25 mouse cellular contexts compared by ENCODE assay signal in genomic region chr6:114959012-114959398, GRCm38 (mm10). TPM values are rescaled to one million over a fixed set of nuclear protein-coding genes. Genes with fewer than 3 reads are reported as not detected.
DNase-seq lines count a peak whose midpoint lies in the region; ATAC-seq and TF ChIP-seq lines count a peak whose summit lies in the region.
"Had no signal": no experiment of that assay in that cellular context is flagged by ENCODE, and none has a peak within 500 bp of the region (broad histone marks: within the 10 kb centered on the region; RNA-seq: fewer than 3 reads in every experiment).

No protein-coding gene starts in this region.

- no peaks in the 10 kb centered on the region for H3K36me3 ChIP-seq in lung, embryonic 15.5 days
- no peaks in the 10 kb centered on the region for H3K36me3 ChIP-seq in lung, embryonic 16.5 days (ENCODE audit: control insufficient read depth, insufficient read depth, low read length)
- H3K36me3 ChIP-seq: embryonic facial prominence, embryonic 15.5 days; forebrain, embryonic 10.5 days; forebrain, embryonic 15.5 days; G1E; heart, embryonic 10.5 days; heart, embryonic 15.5 days had no signal

- H3K4me2 ChIP-seq in lung, embryonic 15.5 days: 0 out of 2 replicates have a peak overlapping the region, but pooled peaks have one; percentile 15
- no peak overlapping the region for H3K4me2 ChIP-seq in lung, embryonic 16.5 days (ENCODE audit: low read depth, low read length)
- H3K4me2 ChIP-seq: embryonic facial prominence, embryonic 15.5 days; forebrain, embryonic 15.5 days; heart, embryonic 15.5 days had no signal

- no peak for TF ChIP-seq CTCF in left cerebral cortex, adult 2 months (IDR thresholded peaks at IDR 0.05)
- TF ChIP-seq CTCF in lung, adult 2 months (IDR thresholded peaks at IDR 0.05; ENCODE audit: insufficient read depth, low read length): no peak

- H3K4me1 ChIP-seq in lung, embryonic 15.5 days: peaks cover 39% of the 10 kb centered on the region
- peaks cover 3% of the 10 kb centered on the region; the same call in 1 of the 2 replicates for H3K4me1 ChIP-seq in lung, adult 2 months (ENCODE audit: control insufficient read depth, insufficient read depth, low read length)
- H3K4me1 ChIP-seq in lung, embryonic 16.5 days (replicated peaks; ENCODE audit: control insufficient read depth, insufficient read depth, low read length): peaks cover 25% of the 10 kb centered on the region
- H3K4me1 ChIP-seq: forebrain, embryonic 15.5 days; heart, embryonic 10.5 days had no signal

- no peak for DNase-seq in left cerebral cortex, adult 2 months (ENCODE audit: extremely low spot score in 1 of 2, low spot score in 2 of 2)
- DNase-seq in left cerebral cortex, postnatal 4 days: no peak
- no peak for DNase-seq in lung, adult 2 months
- DNase-seq in lung, postnatal 36 days: peak; percentile 74
- DNase-seq in left cerebral cortex, adult 9 months (ENCODE audit: low spot score in 2 of 2): no peak
- DNase-seq: adrenal gland, postnatal 10 days; B cell, adult 2 months; cerebellum, adult 11 months; cerebellum, adult 8-10 months; cerebellum, postnatal 14 days; embryo, embryonic 11 days; gastrocnemius, postnatal 36 days; heart, adult 18-20 months; heart, postnatal 14 days had no signal

- ATAC-seq in lung, embryonic 15.5 days (ENCODE audit: borderline replicate concordance, extremely low read depth, low FRiP score, low TSS enrichment): 0 out of 2 replicates have a peak, but pooled peaks have one; percentile 10
- peak; percentile 78 for ATAC-seq in lung, embryonic 16.5 days (ENCODE audit: low read depth)
- ATAC-seq in granulocyte monocyte progenitor cell, adult 5-6 weeks (replicated peaks; ENCODE audit: poor library complexity, severe bottlenecking): no peak
- ATAC-seq: CD4-positive, CD25-positive, alpha-beta regulatory T cell, adult 4 months; forebrain, embryonic 15.5 days had no signal

- no peaks in the 10 kb centered on the region for H3K9me3 ChIP-seq in lung, embryonic 15.5 days
- no peaks in the 10 kb centered on the region for H3K9me3 ChIP-seq in lung, embryonic 16.5 days (ENCODE audit: control insufficient read depth, low read length)
- H3K9me3 ChIP-seq: embryonic facial prominence, embryonic 15.5 days; forebrain, embryonic 10.5 days; forebrain, embryonic 15.5 days; G1E; heart, embryonic 10.5 days; heart, embryonic 15.5 days had no signal

- peak overlapping the region; percentile 40 for H3K27ac ChIP-seq in left cerebral cortex, adult 2 months
- peak overlapping the region; percentile 38 for H3K27ac ChIP-seq in lung, embryonic 15.5 days
- H3K27ac ChIP-seq in lung, embryonic 16.5 days (ENCODE audit: low read length): peak overlapping the region; percentile 66; the same call in 1 of the 2 replicates
- H3K27ac ChIP-seq: embryonic facial prominence, embryonic 15.5 days; forebrain, embryonic 10.5 days; forebrain, embryonic 15.5 days; heart, embryonic 10.5 days; heart, embryonic 15.5 days had no signal

- H3K27me3 ChIP-seq in lung, embryonic 15.5 days: peaks cover 4% of the 10 kb centered on the region; the same call in 1 of the 2 replicates
- H3K27me3 ChIP-seq in lung, embryonic 16.5 days (ENCODE audit: control insufficient read depth, insufficient read depth, low read depth, low read length): no peaks in the 10 kb centered on the region
- H3K27me3 ChIP-seq: embryonic facial prominence, embryonic 15.5 days; forebrain, embryonic 15.5 days; heart, embryonic 15.5 days had no signal

- intact Hi-C loops in left cerebral cortex, adult 2 months (cut with DNase I): no loop called here
- intact Hi-C loops in left cerebral cortex, postnatal 4 days (cut with DNase I): no loop called here

- 50% methylated on average over 6 of the region's 6 CpGs for WGBS in lung, embryonic 15.5 days
- WGBS in lung, adult 2 months: 60% methylated on average over 6 of the region's 6 CpGs
- WGBS in lung, embryonic 16.5 days: 51% methylated on average over 6 of the region's 6 CpGs

- H3K4me3 ChIP-seq in left cerebral cortex, adult 2 months: no peak overlapping the region
- H3K4me3 ChIP-seq in lung, embryonic 15.5 days: no peak overlapping the region
- H3K4me3 ChIP-seq in lung, adult 2 months (replicated peaks; ENCODE audit: extremely low read depth, low read depth, low read length): no peak overlapping the region
- H3K4me3 ChIP-seq in lung, embryonic 16.5 days (ENCODE audit: low read length): no peak overlapping the region
- H3K4me3 ChIP-seq: embryonic facial prominence, embryonic 15.5 days; erythroblast, embryonic 14.5 days; forebrain, embryonic 10.5 days; forebrain, embryonic 15.5 days; heart, embryonic 10.5 days; heart, embryonic 15.5 days had no signal

- no peak for TF ChIP-seq POLR2A in lung, adult 2 months (IDR thresholded peaks at IDR 0.05; ENCODE audit: borderline replicate concordance, extremely low read depth, low read depth, low read length)

- H3K9ac ChIP-seq in lung, embryonic 15.5 days: no peak overlapping the region
- H3K9ac ChIP-seq in lung, embryonic 16.5 days (ENCODE audit: low read length): no peak overlapping the region
- H3K9ac ChIP-seq: embryonic facial prominence, embryonic 15.5 days; forebrain, embryonic 15.5 days; heart, embryonic 15.5 days had no signal

RNA-seq across cellular contexts. Expression of gene Vgll4, which starts 10.8 kb away (rescaled TPM):
- total RNA-seq in left cerebral cortex, adult 2 months (2021): 10 to 100 TPM; 61.4 to 63.8 TPM
- 10 to 100 TPM; 60.0 to 63.7 TPM for total RNA-seq in left cerebral cortex, postnatal 4 days (2021)
- polyA plus RNA-seq in lung, embryonic 15.5 days (2015; fragmentation: Nextera tagmentation; extraction: Ambion mirVana): 133 and 147 TPM in 2 replicates
- polyA plus RNA-seq in lung, adult 2 months (2012; rRNA removed): 80.8 and 81.7 TPM in 2 replicates
- 152 and 155 TPM in 2 replicates for polyA plus RNA-seq in lung, embryonic 16.5 days (2015; fragmentation: Nextera tagmentation; extraction: Ambion mirVana)
- total RNA-seq in granulocyte monocyte progenitor cell, adult 5-6 weeks (2014; fragmentation: Nextera tagmentation): 14.0 and 16.5 TPM in 2 replicates
- total RNA-seq in granulocyte monocyte progenitor cell, adult 5-6 weeks (2017): 16.9 and 22.8 TPM in 2 replicates
